Mouse (Mus musculus) thymus, postnatal 4 days (tissue): Measurements from ENCODE around the gene Ehmt2.
A peak's percentile ranks its signal among the peaks of the same experiment; 100 is the strongest.
"Not testable (repeated sequence)": the region's sequence is repeated elsewhere in the genome, so short reads cannot be mapped to it uniquely, and the experiment has no call there.

ENCODE experiments used
- DNase-seq: peaks from one replicate; pipeline ENCODE4 v3.0.0; 2021

Ehmt2 gene

GRCm38 (mm10) chr17:34928841-34929240 lies 30.6 kb downstream of the Ehmt2 start:
- no peak for DNase-seq

- peak; percentile 96 for DNase-seq
Observed at GRCm38 (mm10) chr17:34931061-34931734, 32.9 kb downstream of the Ehmt2 start, which contains the start of gene Neu1. Neu1 (plus strand) TSS chr17:34931253.

DNA sequence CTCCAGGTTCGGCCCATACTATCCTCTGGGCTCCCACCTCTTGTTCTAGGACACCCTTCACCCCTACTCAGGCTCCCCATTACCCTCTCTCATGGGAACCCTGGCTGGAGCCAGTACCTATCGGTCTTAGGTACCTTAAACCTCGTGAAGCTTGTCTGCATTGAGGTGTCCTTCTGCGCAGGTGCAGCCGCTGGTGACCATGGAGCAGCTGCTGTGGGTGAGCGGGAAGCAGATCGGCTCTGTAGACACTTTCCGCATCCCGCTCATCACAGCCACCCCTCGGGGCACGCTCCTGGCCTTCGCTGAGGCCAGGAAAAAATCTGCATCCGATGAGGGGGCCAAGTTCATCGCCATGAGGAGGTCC lies 33.4 kb downstream of the Ehmt2 start:
- peak; percentile 64 for DNase-seq

- peak; percentile 38 for DNase-seq
Observed at GRCm38 (mm10) chr17:34932287-34932686, 34.0 kb downstream of the Ehmt2 start.

DNA sequence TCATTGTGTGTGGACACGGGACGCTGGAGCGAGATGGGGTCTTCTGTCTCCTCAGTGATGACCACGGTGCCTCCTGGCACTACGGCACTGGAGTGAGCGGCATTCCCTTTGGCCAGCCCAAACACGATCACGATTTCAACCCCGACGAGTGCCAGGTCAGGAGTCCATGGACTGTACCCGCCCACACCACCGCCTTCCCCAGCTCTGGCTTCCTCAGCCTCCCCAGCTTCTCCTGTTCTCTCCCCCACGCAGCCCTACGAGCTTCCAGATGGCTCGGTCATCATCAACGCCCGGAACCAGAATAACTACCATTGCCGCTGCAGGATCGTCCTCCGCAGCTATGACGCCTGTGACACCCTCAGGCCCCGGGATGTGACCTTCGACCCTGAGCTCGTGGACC lies 35.8 kb downstream of the Ehmt2 start:
- DNase-seq = no peak

DNA sequence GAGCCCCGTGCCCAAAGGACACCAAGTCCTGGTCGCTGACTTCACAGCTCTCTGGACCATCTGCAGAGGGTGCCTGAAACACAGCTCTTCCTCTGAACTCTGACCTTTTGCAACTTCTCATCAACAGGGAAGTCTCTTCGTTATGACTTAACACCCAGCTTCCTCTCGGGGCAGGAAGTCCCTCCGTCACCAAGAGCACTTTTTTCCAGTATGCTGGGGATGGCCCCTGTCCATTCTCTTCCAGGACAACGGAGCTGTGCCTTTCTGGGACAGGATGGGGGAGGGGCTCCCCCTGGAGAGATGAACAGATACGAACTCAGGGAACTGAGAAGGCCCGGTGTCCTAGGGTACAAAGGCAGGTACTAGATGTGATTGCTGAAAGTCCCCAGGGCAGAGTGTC lies 36.6 kb downstream of the Ehmt2 start:
- no peak for DNase-seq

GRCm38 (mm10) chr17:34937960-34938505 lies 39.8 kb downstream of the Ehmt2 start:
- DNase-seq = no peak

DNA sequence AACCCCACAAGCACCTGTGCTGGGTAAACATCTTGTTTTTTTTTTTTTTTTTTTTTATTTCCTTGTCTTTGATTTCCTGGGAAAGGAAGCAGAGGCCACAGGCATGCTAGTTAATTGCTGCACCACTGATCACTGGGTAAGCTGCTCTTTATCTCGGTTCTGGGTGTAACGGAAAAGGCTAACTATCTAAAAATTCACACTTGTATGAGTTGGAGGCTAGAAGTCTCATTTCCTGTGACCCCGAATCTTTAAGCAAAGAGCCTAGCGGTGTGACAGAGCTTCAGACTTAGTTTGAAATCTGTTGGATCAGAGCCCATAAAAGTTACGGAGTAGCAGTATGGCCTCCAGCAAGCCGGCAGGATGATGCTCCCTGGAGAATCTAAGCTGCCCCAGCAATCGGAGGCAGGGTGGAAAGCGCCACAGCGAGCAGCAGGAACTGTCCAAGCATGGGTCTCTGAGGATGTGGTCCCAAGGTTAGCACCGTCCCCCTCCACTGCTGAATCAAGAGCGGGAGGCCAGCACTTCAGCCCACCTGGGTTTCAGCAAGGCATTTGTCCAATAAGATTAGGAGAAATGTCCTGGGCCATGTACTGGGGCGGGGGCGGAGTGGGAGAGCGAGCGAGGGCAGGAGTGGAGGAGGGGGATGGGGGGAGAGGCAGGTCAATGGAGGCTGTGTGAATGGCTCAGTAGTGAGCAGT lies 43.2 kb downstream of the Ehmt2 start:
- DNase-seq = peak; percentile 26

GRCm38 (mm10) chr17:34943128-34943815 lies 45.0 kb downstream of the Ehmt2 start:
- DNase-seq = no peak

DNA sequence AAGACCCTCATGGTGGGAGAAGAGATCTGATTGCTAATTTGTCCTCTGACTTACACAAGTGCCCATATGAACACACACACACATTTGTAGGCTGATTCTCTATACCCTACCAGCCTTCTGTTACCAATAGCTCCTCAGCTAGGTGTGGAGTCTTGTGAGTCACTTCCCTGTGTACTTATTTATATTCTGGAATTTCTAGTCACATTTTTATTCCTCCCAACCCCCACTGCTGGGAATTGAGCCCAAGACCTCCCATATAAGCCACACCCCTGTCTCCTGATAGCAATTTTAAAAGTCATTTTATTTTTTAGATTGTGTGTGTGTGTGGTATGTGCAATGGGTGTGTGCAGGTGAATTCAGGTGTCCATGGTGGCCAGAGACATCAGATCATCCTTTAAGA lies 46.1 kb downstream of the Ehmt2 start:
- no peak for DNase-seq

DNA sequence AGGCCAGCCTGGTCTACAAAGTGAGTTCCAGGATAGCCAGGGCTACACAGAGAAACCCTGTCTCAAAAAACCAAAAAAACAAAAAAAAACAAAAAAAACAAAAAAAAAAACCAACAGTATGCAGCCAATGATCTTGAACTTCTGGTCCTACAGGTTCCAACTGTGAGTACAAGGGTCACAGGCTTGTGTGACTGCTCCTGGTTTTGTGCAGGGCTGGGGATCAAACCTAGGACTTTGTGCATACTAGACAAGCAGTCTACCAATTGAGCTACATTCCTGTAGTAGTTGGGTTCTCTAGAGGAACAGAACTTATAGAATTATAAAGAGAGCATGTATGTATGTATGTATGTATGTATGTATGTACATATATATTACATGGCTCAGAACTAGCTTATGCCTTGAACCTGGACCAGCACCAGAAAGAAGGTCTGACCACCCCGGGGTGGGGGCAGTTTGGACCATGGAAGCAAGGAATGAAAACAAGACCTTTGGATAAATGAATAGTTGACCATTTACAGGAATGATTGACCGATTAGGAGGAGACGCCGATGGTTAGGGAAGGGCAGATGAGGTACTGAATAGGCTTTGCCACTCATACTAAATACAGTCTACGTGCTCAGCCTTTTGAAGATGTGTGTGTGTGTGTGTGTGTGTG lies 48.3 kb downstream of the Ehmt2 start:
- DNase-seq = no peak

DNA sequence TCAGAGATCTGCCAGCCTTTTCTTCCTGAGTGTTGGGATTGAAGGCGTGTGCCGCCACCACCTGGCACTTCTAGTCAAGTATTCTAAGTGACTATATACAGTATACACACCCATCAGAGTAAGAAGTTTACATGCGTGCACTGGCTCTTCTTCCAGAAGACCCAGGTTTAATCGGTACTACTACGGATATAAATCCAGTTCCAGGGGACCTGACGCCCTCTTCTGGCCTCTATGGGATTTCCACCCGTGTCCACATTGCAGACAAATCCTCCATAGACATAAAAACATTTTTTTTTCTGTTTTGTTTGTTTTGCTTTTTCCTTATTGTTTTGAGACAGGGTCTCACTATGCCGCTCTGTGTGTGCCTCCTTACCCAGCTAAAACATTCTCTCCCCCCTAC lies 49.3 kb downstream of the Ehmt2 start:
- DNase-seq = peak; percentile 41

GRCm38 (mm10) chr17:34948721-34949552 lies 50.7 kb downstream of the Ehmt2 start:
- not testable (repeated sequence) for DNase-seq

- DNase-seq = no peak
Observed at GRCm38 (mm10) chr17:34949553-34949969, 51.3 kb downstream of the Ehmt2 start.

- DNase-seq = no peak
Observed at GRCm38 (mm10) chr17:34950514-34951455, 52.5 kb downstream of the Ehmt2 start.

- no peak for DNase-seq
Observed at GRCm38 (mm10) chr17:34951636-34952377, 53.5 kb downstream of the Ehmt2 start.

GRCm38 (mm10) chr17:34952378-34953040 lies 54.2 kb downstream of the Ehmt2 start:
- peak; percentile 86 for DNase-seq

- DNase-seq = no peak
Observed at GRCm38 (mm10) chr17:34953258-34953657, 55.0 kb downstream of the Ehmt2 start.

GRCm38 (mm10) chr17:34953904-34954303 lies 55.6 kb downstream of the Ehmt2 start:
- DNase-seq = no peak

DNA sequence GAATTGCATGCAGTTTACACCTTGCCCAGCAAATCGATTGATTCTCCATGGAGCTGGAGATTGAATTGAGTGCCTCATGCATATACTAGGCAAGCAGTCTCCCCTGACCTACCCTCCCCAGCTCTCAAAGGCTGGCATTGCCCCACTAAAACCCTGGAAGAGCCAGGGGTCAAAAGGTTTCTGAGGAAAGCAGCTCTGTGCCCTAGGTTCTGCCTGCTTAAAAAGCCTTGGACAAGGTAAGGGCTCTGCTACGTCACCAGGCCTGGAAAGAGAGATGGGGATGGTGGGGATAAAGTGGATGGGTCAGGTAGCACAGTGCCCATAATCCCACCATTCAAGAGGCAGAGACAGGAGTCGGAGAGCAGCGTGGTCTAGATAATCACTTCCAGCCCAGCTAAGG lies 56.6 kb downstream of the Ehmt2 start:
- DNase-seq = no peak
